Mouse (Mus musculus) heart, adult 8-10 months (tissue): ENCODE measurements at regions not wholly inside any gene's neighbourhood (a gene's known extent, or its start where the extent isn't known, plus 50 kb on each side); places are given as distances from the start of the nearest gene placed in this dataset.

ENCODE experiments used
- DNase-seq: peaks from one replicate; pipeline ENCODE4 v3.0.0; 2022; ENCODE audit warnings: low spot score

DNA sequence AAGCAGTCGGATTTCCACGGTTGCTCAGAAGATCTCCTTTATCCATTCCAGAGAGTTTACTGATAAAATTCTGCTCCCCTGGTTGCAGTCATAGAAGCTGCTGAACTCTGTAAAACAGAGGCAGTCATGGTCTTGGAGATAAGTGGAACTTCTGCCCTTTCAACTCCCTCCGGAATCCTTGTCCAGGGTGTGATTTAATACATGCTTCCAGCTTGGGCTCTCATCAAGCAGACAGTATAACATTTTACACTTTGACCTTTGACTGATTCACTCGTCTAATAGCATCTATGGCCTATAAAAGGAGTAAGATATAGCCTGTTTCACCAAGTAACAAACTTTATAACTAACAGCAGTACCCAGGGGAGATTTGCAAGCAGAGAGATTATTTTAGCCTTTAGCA is 274.0 kb upstream of the Dab2 start:
- DNase-seq = no peak

DNA sequence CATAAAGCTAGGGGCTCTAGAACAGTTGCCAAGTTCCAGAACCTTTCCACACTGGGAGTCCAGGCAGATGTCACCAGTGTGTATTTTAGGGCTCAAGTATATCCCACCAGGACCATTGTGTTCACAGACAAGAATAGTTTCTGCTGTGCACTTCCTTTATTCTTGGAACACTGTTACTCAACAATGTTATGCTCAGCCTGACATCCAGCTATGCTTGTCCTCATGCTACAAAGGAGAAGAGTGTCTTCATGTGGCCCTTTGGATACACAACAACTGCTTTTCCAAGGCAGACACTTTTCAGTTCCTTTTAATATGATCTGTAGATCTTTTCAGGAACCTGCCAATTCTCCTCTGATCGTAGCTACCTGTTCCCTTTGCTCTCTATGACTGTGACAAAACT is 270.4 kb upstream of the Dab2 start:
- DNase-seq = no peak

- no peak for DNase-seq
Measured at GRCm38 (mm10) chr15:6030396-6030795, 269.2 kb upstream of the Dab2 start.

- DNase-seq = no peak
Measured at GRCm38 (mm10) chr15:6034156-6034555, 265.4 kb upstream of the Dab2 start.

- no peak for DNase-seq
Measured at GRCm38 (mm10) chr15:6044511-6045256, 254.9 kb upstream of the Dab2 start.

- DNase-seq = no peak
Measured at GRCm38 (mm10) chr15:6055703-6056102, 243.9 kb upstream of the Dab2 start.

DNA sequence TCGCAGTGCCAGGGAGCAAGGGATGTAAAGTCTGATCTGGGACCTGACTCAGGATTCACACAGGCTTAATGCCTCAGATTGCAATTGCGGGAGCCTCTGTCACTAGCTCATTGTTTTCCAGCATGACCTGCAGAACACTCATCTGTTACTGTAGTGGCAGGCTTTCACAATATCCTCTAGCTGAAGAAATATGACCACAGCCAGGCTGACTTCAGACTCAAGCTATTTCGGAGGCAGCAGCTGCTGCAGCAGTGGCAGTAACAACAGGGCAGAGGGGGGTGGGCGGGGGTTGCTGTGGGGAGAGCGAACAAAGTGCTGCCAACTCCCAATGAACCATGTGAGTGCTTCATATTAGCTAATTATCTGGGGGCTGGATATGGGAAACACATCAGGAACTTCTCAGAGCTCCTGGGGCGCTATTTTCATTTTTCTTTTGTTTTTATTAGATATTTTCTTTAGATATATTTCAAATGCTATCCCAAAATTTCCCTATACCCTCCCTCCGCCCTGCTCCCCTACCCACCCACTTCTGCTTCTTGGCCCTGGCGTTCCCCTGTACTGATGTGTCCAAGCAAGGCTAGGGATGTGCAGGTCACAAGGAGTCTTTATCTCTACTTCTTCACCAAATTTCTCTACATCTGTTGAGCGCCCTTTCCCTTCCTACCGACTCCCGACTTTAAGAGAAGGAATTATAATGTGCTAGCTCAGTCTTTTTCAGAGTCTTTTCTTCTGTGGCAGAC is 242.5 kb upstream of the Dab2 start:
- peak; percentile 4 for DNase-seq

GRCm38 (mm10) chr15:6059361-6059760 is 240.2 kb upstream of the Dab2 start:
- no peak for DNase-seq

GRCm38 (mm10) chr15:6059790-6060189 is 239.8 kb upstream of the Dab2 start:
- DNase-seq = peak; percentile 7

GRCm38 (mm10) chr15:6060649-6061048 is 238.9 kb upstream of the Dab2 start:
- DNase-seq = no peak

DNA sequence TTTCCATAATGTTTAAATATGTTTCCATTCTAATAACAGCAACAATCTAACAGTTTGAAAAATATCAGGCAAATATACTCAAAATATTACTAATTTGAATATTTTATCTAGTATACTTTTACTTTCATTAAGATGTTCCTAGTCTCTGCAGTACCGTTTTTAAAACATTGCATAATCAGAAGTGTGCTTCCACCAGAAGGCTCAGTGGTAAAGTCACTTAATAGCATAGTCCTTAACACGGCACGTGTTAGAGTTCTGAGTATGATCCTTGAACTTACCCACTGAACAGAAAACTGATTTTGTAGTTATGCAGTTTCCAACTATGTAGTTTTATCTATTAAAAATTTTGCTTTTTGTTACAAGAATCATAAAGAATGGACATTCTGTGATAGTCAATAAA is 234.5 kb upstream of the Dab2 start:
- DNase-seq = no peak

- DNase-seq = no peak
Measured at GRCm38 (mm10) chr15:6067380-6067779, 232.2 kb upstream of the Dab2 start.

- no peak for DNase-seq
Measured at GRCm38 (mm10) chr15:6068371-6068770, 231.2 kb upstream of the Dab2 start.

GRCm38 (mm10) chr15:6071873-6072272 is 227.7 kb upstream of the Dab2 start:
- no peak for DNase-seq

- no peak for DNase-seq
Measured at GRCm38 (mm10) chr15:6072920-6073319, 226.7 kb upstream of the Dab2 start.

- peak; percentile 70 for DNase-seq
Measured at GRCm38 (mm10) chr15:6080714-6081635, 218.6 kb upstream of the Dab2 start.

DNA sequence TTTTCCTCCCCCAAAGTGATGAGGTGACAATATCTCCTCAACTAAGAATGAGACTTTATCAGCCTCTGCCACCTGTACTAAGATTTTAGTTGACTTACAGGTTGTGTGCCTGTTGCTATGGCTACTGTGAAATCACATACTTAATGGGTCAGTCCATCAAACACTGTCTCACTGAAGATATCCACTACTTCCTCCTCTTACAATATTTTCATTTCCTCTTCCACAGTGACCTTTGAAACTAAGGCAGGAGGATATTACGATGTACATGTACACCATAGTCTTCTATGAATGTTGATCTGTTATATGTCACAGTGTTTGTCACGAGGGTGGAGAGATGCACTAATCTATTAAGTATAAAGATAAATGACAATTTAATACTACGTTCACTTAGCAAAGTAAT is 212.4 kb upstream of the Dab2 start:
- no peak for DNase-seq

DNA sequence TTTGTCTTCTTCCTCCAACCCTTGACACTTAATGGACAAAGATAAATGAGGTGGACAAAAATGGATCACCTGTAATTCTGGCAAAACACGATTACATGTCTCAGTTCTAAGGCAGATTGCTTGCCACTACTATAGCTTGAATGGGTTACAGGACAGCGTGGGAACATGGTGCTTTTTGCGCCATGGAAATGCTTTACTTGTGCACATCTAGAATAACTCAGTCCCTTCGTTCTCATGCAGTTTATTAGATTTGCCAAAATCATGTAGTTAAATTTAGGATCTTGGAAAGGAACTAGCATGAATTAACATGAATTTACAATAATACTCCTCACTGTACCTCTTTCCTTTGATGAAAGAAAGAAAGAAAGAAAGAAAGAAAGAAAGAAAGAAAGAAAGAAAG is 211.1 kb upstream of the Dab2 start:
- DNase-seq = no peak

- DNase-seq = no peak
Measured at GRCm38 (mm10) chr15:6129697-6130096, 169.9 kb upstream of the Dab2 start.

DNA sequence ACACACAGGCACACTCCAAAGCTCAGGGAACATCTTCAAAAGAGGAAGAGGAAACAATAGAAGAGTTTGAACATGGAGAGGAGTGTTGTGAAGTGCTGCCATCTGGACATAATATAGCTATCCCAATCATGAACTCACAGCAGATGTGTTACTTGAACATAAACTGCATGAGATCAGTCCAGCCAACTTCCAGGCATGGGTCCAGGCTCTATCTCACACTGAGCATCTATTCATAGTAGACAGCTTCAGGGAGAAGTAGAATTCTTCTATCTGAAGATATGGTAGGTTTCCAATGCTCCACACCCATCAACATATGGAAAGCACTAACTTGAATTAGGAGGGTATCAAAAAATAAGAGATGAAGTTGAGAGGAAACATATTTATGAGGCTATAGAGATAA is 167.4 kb upstream of the Dab2 start:
- no peak for DNase-seq

- no peak for DNase-seq
Measured at GRCm38 (mm10) chr15:6145071-6145470, 154.5 kb upstream of the Dab2 start.

GRCm38 (mm10) chr15:6154706-6155105 is 144.9 kb upstream of the Dab2 start:
- DNase-seq = no peak
